8 mouse cellular contexts compared by ENCODE assay signal in the genomic region with DNA sequence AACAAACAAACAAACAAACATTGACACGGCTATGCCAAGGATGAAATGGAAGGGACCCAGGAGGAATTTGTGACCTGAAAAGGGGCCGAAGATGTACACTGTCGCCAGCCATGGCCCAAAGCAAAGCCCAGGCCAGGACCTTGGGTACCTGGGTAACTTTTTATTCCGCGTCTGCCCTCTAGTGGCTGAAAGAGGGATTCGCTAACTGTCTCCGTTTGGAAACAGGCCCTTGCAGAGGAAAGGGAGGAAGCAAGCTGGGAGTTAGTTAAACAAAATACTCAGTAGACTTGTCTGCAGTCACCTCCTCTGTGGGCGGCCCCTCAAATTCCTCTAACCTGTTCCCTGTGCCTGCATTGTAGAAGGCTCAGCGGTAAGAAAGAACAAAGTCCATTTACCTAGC.
DNase-seq lines count a peak whose midpoint lies in the region; ATAC-seq and TF ChIP-seq lines count a peak whose summit lies in the region.
"Had no signal": no experiment of that assay in that cellular context is flagged by ENCODE, and none has a peak within 500 bp of the region (broad histone marks: within the 10 kb centered on the region; RNA-seq: fewer than 3 reads in every experiment).

No protein-coding gene starts in this region.

- intact Hi-C loops in heart, postnatal 36 days (cut with DNase I), result loop anchor here (1.0 to 2.0 kb wide), 2 partner anchors 34 to 138 kb away; no protein-coding TSS in a partner anchor

- WGBS in embryonic facial prominence, embryonic 11.5 days, result 12% methylated on average over 9 of the region's 9 CpGs
- WGBS in lung, postnatal 0 days, result 9% methylated on average over 9 of the region's 9 CpGs

- peak in 1 of 2 experiments; percentile 29; a peak in 1 of 4 replicates for TF ChIP-seq EP300 in MEL (IDR thresholded peaks at IDR 0.05; ENCODE audit: low read depth in 1 of 2, low read length in 2 of 2)
- no peak for TF ChIP-seq EP300 in lung, postnatal 0 days (IDR thresholded peaks at IDR 0.05)

- peak; percentile 85 to 94 (median 86) for TF ChIP-seq CTCF in MEL (IDR thresholded peaks at IDR 0.05 in 2 of 3, conservative IDR thresholded peaks at IDR 0.05 in 1 of 3; ENCODE audit: control insufficient read depth in 1 of 3, insufficient read depth in 1 of 3, low read depth in 2 of 3, low read length in 3 of 3, poor library complexity in 1 of 3, severe bottlenecking in 1 of 3)
- TF ChIP-seq CTCF in layer of hippocampus, adult 2 months (conservative IDR thresholded peaks at IDR 0.05), result peak; percentile 94
- peak; percentile 83 for TF ChIP-seq CTCF in lung, postnatal 0 days (IDR thresholded peaks at IDR 0.05)

- H3K4me1 ChIP-seq in MEL (ENCODE audit: control insufficient read depth in 1 of 2, insufficient read depth in 2 of 2, low read length in 2 of 2), result peaks cover 7 to 24% of the 10 kb centered on the region in 2 experiments
- no peaks in the 10 kb centered on the region for H3K4me1 ChIP-seq in embryonic facial prominence, embryonic 11.5 days (ENCODE audit: control insufficient read depth, insufficient read depth, low read length)
- H3K4me1 ChIP-seq in lung, postnatal 0 days (ENCODE audit: insufficient read depth, low read depth, low read length), result no peaks in the 10 kb centered on the region
- H3K4me1 ChIP-seq: liver, embryonic 15.5 days had no signal

- H3K79me2 ChIP-seq in MEL (ENCODE audit: control insufficient read depth, insufficient read depth, low read length, poor library complexity), result no peaks in the 10 kb centered on the region

- no peaks in the 10 kb centered on the region for H3K9me3 ChIP-seq in MEL (replicated peaks; ENCODE audit: insufficient read depth, low read length)
- no peaks in the 10 kb centered on the region for H3K9me3 ChIP-seq in embryonic facial prominence, embryonic 11.5 days (replicated peaks; ENCODE audit: control insufficient read depth, low read length)
- no peaks in the 10 kb centered on the region for H3K9me3 ChIP-seq in lung, postnatal 0 days (ENCODE audit: low read length)
- H3K9me3 ChIP-seq: liver, embryonic 15.5 days had no signal

- no peak overlapping the region for H3K4me2 ChIP-seq in embryonic facial prominence, embryonic 11.5 days (ENCODE audit: low read depth, low read length)
- no peak overlapping the region for H3K4me2 ChIP-seq in lung, postnatal 0 days (replicated peaks; ENCODE audit: low read depth, low read length)
- H3K4me2 ChIP-seq: liver, embryonic 15.5 days had no signal

- H3K27me3 ChIP-seq in MEL (ENCODE audit: control insufficient read depth in 1 of 2, insufficient read depth in 2 of 2, low read length in 2 of 2), result peaks cover 3 to 4% of the 10 kb centered on the region in 2 experiments
- no peaks in the 10 kb centered on the region for H3K27me3 ChIP-seq in embryonic facial prominence, embryonic 11.5 days (ENCODE audit: control insufficient read depth, insufficient read depth, low read length)
- no peaks in the 10 kb centered on the region for H3K27me3 ChIP-seq in lung, postnatal 0 days (replicated peaks; ENCODE audit: insufficient read depth, low read length)
- H3K27me3 ChIP-seq: liver, embryonic 15.5 days had no signal

- peak; percentile 75 for TF ChIP-seq RAD21 in MEL (IDR thresholded peaks at IDR 0.05; ENCODE audit: low read depth, low read length)

- H3K4me3 ChIP-seq in MEL (ENCODE audit: control insufficient read depth in 1 of 2, insufficient read depth in 1 of 2, low read depth in 2 of 2, low read length in 2 of 2), result peak overlapping the region; percentile 21 to 33
- H3K4me3 ChIP-seq in embryonic facial prominence, embryonic 11.5 days (ENCODE audit: low read depth, low read length), result no peak overlapping the region
- no peak overlapping the region for H3K4me3 ChIP-seq in layer of hippocampus, adult 2 months
- no peak overlapping the region for H3K4me3 ChIP-seq in lung, postnatal 0 days (ENCODE audit: low read depth, low read length)
- H3K4me3 ChIP-seq: liver, embryonic 15.5 days had no signal

- H3K9ac ChIP-seq in MEL (ENCODE audit: control insufficient read depth, low read depth, low read length, poor library complexity, severe bottlenecking), result peak overlapping the region; percentile 31
- H3K9ac ChIP-seq in embryonic facial prominence, embryonic 11.5 days (replicated peaks; ENCODE audit: low read length), result no peak overlapping the region
- H3K9ac ChIP-seq in lung, postnatal 0 days (replicated peaks; ENCODE audit: low read depth), result no peak overlapping the region
- H3K9ac ChIP-seq: liver, embryonic 15.5 days had no signal

- no peak overlapping the region for H3K27ac ChIP-seq in MEL (ENCODE audit: control insufficient read depth, low read depth, low read length)
- no peak overlapping the region for H3K27ac ChIP-seq in embryonic facial prominence, embryonic 11.5 days (replicated peaks; ENCODE audit: low read depth, low read length)
- no peak overlapping the region for H3K27ac ChIP-seq in layer of hippocampus, adult 2 months
- H3K27ac ChIP-seq in lung, postnatal 0 days (ENCODE audit: low read length), result no peak overlapping the region
- H3K27ac ChIP-seq: liver, embryonic 15.5 days had no signal

- peaks cover 0 to 9% of the 10 kb centered on the region in 2 experiments; a peak in 2 of 4 replicates for H3K36me3 ChIP-seq in MEL (ENCODE audit: control insufficient read depth in 1 of 2, insufficient read depth in 2 of 2, low read length in 2 of 2)
- no peaks in the 10 kb centered on the region for H3K36me3 ChIP-seq in embryonic facial prominence, embryonic 11.5 days (replicated peaks; ENCODE audit: control insufficient read depth, insufficient read depth, low read depth, low read length)
- no peaks in the 10 kb centered on the region for H3K36me3 ChIP-seq in lung, postnatal 0 days (ENCODE audit: insufficient read depth, low read length)
- H3K36me3 ChIP-seq: liver, embryonic 15.5 days had no signal

- no peak for ATAC-seq in embryonic facial prominence, embryonic 11.5 days (replicated peaks; ENCODE audit: insufficient number of reproducible peaks, low FRiP score, low TSS enrichment, low read depth)
- ATAC-seq in lung, postnatal 0 days, result 0 out of 2 replicates have a peak, but pooled peaks have one; percentile 14

- TF ChIP-seq POLR2A in MEL (IDR thresholded peaks at IDR 0.05; ENCODE audit: control insufficient read depth in 1 of 2, insufficient read depth in 1 of 2, low read depth in 1 of 2, low read length in 2 of 2, poor library complexity in 1 of 2), result no peak

- DNase-seq in MEL (ENCODE audit: low read depth, low spot score), result peak; percentile 90
- DNase-seq in adrenal gland, postnatal 14 days, result peak; percentile 81
- DNase-seq in embryonic facial prominence, embryonic 11.5 days (ENCODE audit: low spot score), result peak; percentile 87
- peak; percentile 63 to 73 for DNase-seq in heart, postnatal 36 days
- DNase-seq in layer of hippocampus, adult 2 months (ENCODE audit: low spot score in 2 of 2), result peak; percentile 47 to 77
- DNase-seq in lung, postnatal 0 days (ENCODE audit: low spot score), result peak; percentile 70
- peak; percentile 80 to 87 for DNase-seq in right cerebral cortex, adult 2 months (ENCODE audit: low spot score in 2 of 2)

TF ChIP-seq in MEL, 35 proteins besides CTCF, POLR2A, EP300 and RAD21:
- TF ChIP-seq BHLHE40 (IDR thresholded peaks at IDR 0.05; ENCODE audit: borderline replicate concordance, low read depth, low read length), result no peak
- peak; percentile 62; the same call in 1 of the 2 replicates for TF ChIP-seq MAZ (IDR thresholded peaks at IDR 0.05; ENCODE audit: low read depth, low read length)
- peak; percentile 80 for TF ChIP-seq SMC3 (IDR thresholded peaks at IDR 0.05; ENCODE audit: low read depth, low read length)
- TF ChIP-seq USF2 (IDR thresholded peaks at IDR 0.05; ENCODE audit: borderline replicate concordance in 1 of 2, insufficient read depth in 1 of 2, low read depth in 1 of 2, low read length in 2 of 2), result no peak
- TF ChIP-seq MXI1 (IDR thresholded peaks at IDR 0.05; ENCODE audit: low read depth, low read length), result 0 out of 2 replicates have a peak, but pooled peaks have one; percentile 22
- no peak for TF ChIP-seq NELFE (IDR thresholded peaks at IDR 0.05; ENCODE audit: low read depth, low read length)
- 0 out of 2 replicates have a peak, but pooled peaks have one; percentile 10 for TF ChIP-seq USF1 (IDR thresholded peaks at IDR 0.05; ENCODE audit: low read depth, low read length)
- TF ChIP-seq HCFC1 (IDR thresholded peaks at IDR 0.05; ENCODE audit: low read depth, low read length), result peak; percentile 55; the same call in 1 of the 2 replicates
- TF ChIP-seq SIN3A (IDR thresholded peaks at IDR 0.05; ENCODE audit: low read length), result peak; percentile 58; the same call in 1 of the 2 replicates
- 0 out of 2 replicates have a peak, but pooled peaks have one; percentile 36 for TF ChIP-seq RCOR1 (IDR thresholded peaks at IDR 0.05; ENCODE audit: low read depth, low read length)
- peak; percentile 69 for TF ChIP-seq ZC3H11A (IDR thresholded peaks at IDR 0.05; ENCODE audit: low read depth, low read length)
- TF ChIP-seq TCF12 (IDR thresholded peaks at IDR 0.05; ENCODE audit: low read depth, low read length), result peak; percentile 40; the same call in 1 of the 2 replicates
TF ChIP-seq in MEL: peak in this region for 9.

Comparison
In these comparisons a context has a peak if more than half of its experiments do, and no peak if none do; other contexts are left out.
1. H3K4me3 ChIP-seq: peak in MEL (2 of 2); none in embryonic facial prominence, embryonic 11.5 days (single experiment), layer of hippocampus, adult 2 months (single experiment) and lung, postnatal 0 days (single experiment).
2. Peak in every context shown above with its lines, with median percentiles within 50 percentile points of each other: DNase-seq and CTCF ChIP-seq.